Mouse (Mus musculus) adrenal gland, adult 18-20 months (tissue): ENCODE data around the gene Paqr5. TPM values are rescaled to one million over a fixed set of nuclear protein-coding genes. Genes with fewer than 3 reads are reported as not detected.
A peak's percentile ranks its signal among the peaks of the same experiment; 100 is the strongest.

Experiments
- DNase-seq, 2 experiments: peaks; one replicate each; pipeline ENCODE4 v3.0.0; 2021 to 2022; ENCODE audit warnings: low spot score in 2 of 2
- total RNA-seq, 2 experiments: library from RNA; stranded (reverse); gene quantifications; 1 replicate in 1 of 2; 2 replicates in 1 of 2; pipeline ENCODE4 v1.2.3; 2021

Gene Paqr5
- total RNA-seq, 2 experiments from 2014 or later: 3.2 to 5.2 TPM

GRCm38 (mm10) chr9:61960753-61961152 lies 65.9 kb downstream of the Paqr5 start:
- DNase-seq: peak in 1 of 2 experiments; percentile 46

GRCm38 (mm10) chr9:61959921-61960569 lies 66.6 kb downstream of the Paqr5 start:
- DNase-seq: no peak

- no peak for DNase-seq
Measured at GRCm38 (mm10) chr9:61954707-61955106, 71.9 kb downstream of the Paqr5 start.

GRCm38 (mm10) chr9:61952241-61952640 lies 74.4 kb downstream of the Paqr5 start:
- no peak for DNase-seq

- DNase-seq: peak; percentile 65 to 72
Measured at GRCm38 (mm10) chr9:61947402-61948346, 79.0 kb downstream of the Paqr5 start.

GRCm38 (mm10) chr9:61946623-61947401 lies 79.8 kb downstream of the Paqr5 start, which contains the start of gene Kif23:
Kif23 (minus strand) TSS chr9:61946774.
- DNase-seq: peak; percentile 98

- DNase-seq: peak in 1 of 2 experiments; percentile 33
Measured at GRCm38 (mm10) chr9:61945973-61946611, 80.6 kb downstream of the Paqr5 start.

- no peak for DNase-seq
Measured at GRCm38 (mm10) chr9:61941054-61941453, 85.6 kb downstream of the Paqr5 start.

- DNase-seq: no peak
Measured at GRCm38 (mm10) chr9:61933333-61933732, 93.3 kb downstream of the Paqr5 start.

GRCm38 (mm10) chr9:61932009-61932408 lies 94.6 kb downstream of the Paqr5 start:
- no peak for DNase-seq

GRCm38 (mm10) chr9:61925086-61925660 lies 101.5 kb downstream of the Paqr5 start:
- DNase-seq: no peak

GRCm38 (mm10) chr9:61920331-61920730 lies 106.3 kb downstream of the Paqr5 start:
- no peak for DNase-seq

- DNase-seq: no peak
Measured at GRCm38 (mm10) chr9:61919464-61919863, 107.2 kb downstream of the Paqr5 start.

- DNase-seq: no peak
Measured at GRCm38 (mm10) chr9:61917436-61917835, 109.2 kb downstream of the Paqr5 start.

GRCm38 (mm10) chr9:61916986-61917385 lies 109.7 kb downstream of the Paqr5 start:
- DNase-seq: no peak

- DNase-seq: no peak
Measured at GRCm38 (mm10) chr9:61915393-61916005, 111.2 kb downstream of the Paqr5 start.

- DNase-seq: no peak
Measured at GRCm38 (mm10) chr9:61914917-61915300, 111.7 kb downstream of the Paqr5 start.

- peak; percentile 93 for DNase-seq
Measured at GRCm38 (mm10) chr9:61914203-61914916, 112.3 kb downstream of the Paqr5 start, which contains the start of gene Rplp1. Rplp1 (minus strand) TSS chr9:61914542.
